ENCODE assay signal across 18 mouse cellular contexts in genomic region chr14:20004777-20005289, GRCm38 (mm10). TPM values are rescaled to one million over a fixed set of nuclear protein-coding genes. Genes with fewer than 3 reads are reported as not detected.
DNase-seq lines count a peak whose midpoint lies in the region; ATAC-seq and TF ChIP-seq lines count a peak whose summit lies in the region.
"Had no signal": no experiment of that assay in that cellular context is flagged by ENCODE, and none has a peak within 500 bp of the region (broad histone marks: within the 10 kb centered on the region; RNA-seq: fewer than 3 reads in every experiment).

No protein-coding gene starts in this region.

- no peak for DNase-seq in layer of hippocampus, adult 2 months (ENCODE audit: low spot score in 2 of 2)
- DNase-seq in layer of hippocampus, postnatal 25 days (ENCODE audit: extremely low spot score in 1 of 2, low spot score in 1 of 2), result no peak
- DNase-seq in ES-E14 (ENCODE audit: low read depth, low spot score), result no peak
- DNase-seq in left cerebral cortex, adult 9 months (ENCODE audit: low spot score in 2 of 2), result no peak
- no peak for DNase-seq in cerebellum, postnatal 14 days
- DNase-seq: adrenal gland, postnatal 36 days; cerebellum, adult 8-10 months; heart, adult 18-20 months; kidney, adult 9 months; kidney, postnatal 25 days; thymus, postnatal 25 days had no signal

- H3K27ac ChIP-seq in layer of hippocampus, adult 2 months, result no peak overlapping the region
- no peak overlapping the region for H3K27ac ChIP-seq in ES-E14 (ENCODE audit: insufficient read depth, low read depth, low read length, poor library complexity, severe bottlenecking)
- H3K27ac ChIP-seq: embryonic facial prominence, embryonic 10.5 days; limb, embryonic 12.5 days; liver, embryonic 12.5 days; lung, embryonic 15.5 days had no signal

- H3K4me3 ChIP-seq in layer of hippocampus, adult 2 months, result no peak overlapping the region
- H3K4me3 ChIP-seq in E14TG2a.4 (replicated peaks; ENCODE audit: low read length) (no peak overlapping the region), ES-E14 (ENCODE audit: insufficient read depth in 1 of 2, low read depth in 1 of 2, low read length in 2 of 2, poor library complexity in 1 of 2, severe bottlenecking in 1 of 2) (no peak overlapping the region)
- H3K4me3 ChIP-seq: embryonic facial prominence, embryonic 10.5 days; limb, embryonic 12.5 days; liver, embryonic 12.5 days; lung, embryonic 15.5 days had no signal

- in situ Hi-C loops in ES-E14 (cut with MboI; ENCODE audit: low sequenced_read_pairs in 2 of 2, unreplicated experiment in 2 of 2), result loop anchor here in 1 of 2 experiments (25.0 kb wide), 1 partner anchor 93 kb away; no protein-coding TSS in a partner anchor

- no peaks in the 10 kb centered on the region for H3K27me3 ChIP-seq in E14TG2a.4 (ENCODE audit: insufficient read depth, low read length)
- H3K27me3 ChIP-seq: limb, embryonic 12.5 days; liver, embryonic 12.5 days; lung, embryonic 15.5 days had no signal

- H3K36me3 ChIP-seq in E14TG2a.4 (ENCODE audit: insufficient read depth, low read length) (no peaks in the 10 kb centered on the region), ES-E14 (ENCODE audit: control insufficient read depth, insufficient read depth, low read length, poor library complexity, severe bottlenecking) (no peaks in the 10 kb centered on the region)
- H3K36me3 ChIP-seq: embryonic facial prominence, embryonic 10.5 days; limb, embryonic 12.5 days; liver, embryonic 12.5 days; lung, embryonic 15.5 days had no signal

- 0 out of 2 replicates have a peak, but pooled peaks have one; percentile 26 for ATAC-seq in megakaryocyte progenitor cell, adult 5-6 weeks (replicated peaks; ENCODE audit: poor library complexity)
- ATAC-seq: liver, embryonic 12.5 days; midbrain, embryonic 16.5 days had no signal

- H3K4me1 ChIP-seq in E14TG2a.4 (replicated peaks; ENCODE audit: low read depth, low read length), result peaks cover 6% of the 10 kb centered on the region
- peaks cover 0 to 3% of the 10 kb centered on the region in 2 experiments; a peak in 1 of 4 replicates for H3K4me1 ChIP-seq in ES-E14 (ENCODE audit: control insufficient read depth in 2 of 2, insufficient read depth in 2 of 2, low read length in 2 of 2, poor library complexity in 1 of 2)
- H3K4me1 ChIP-seq: limb, embryonic 12.5 days; liver, embryonic 12.5 days; lung, embryonic 15.5 days had no signal

- TF ChIP-seq CTCF in layer of hippocampus, adult 2 months (conservative IDR thresholded peaks at IDR 0.05), result peak; percentile 28; the same call in 1 of the 2 replicates
- TF ChIP-seq CTCF in E14TG2a.4 (conservative IDR thresholded peaks at IDR 0.05; ENCODE audit: low read length), result peak; percentile 40

- H3K9me3 ChIP-seq in E14TG2a.4 (ENCODE audit: low read length), result peaks cover 6% of the 10 kb centered on the region
- H3K9me3 ChIP-seq in ES-E14 (ENCODE audit: control insufficient read depth, insufficient read depth, low read depth, low read length), result no peaks in the 10 kb centered on the region
- H3K9me3 ChIP-seq: embryonic facial prominence, embryonic 10.5 days; liver, embryonic 12.5 days; lung, embryonic 15.5 days had no signal

- no peak overlapping the region for H3K9ac ChIP-seq in ES-E14 (ENCODE audit: insufficient read depth, low read depth, low read length, poor library complexity, severe bottlenecking)
- H3K9ac ChIP-seq: limb, embryonic 12.5 days; liver, embryonic 12.5 days; lung, embryonic 15.5 days had no signal

TF ChIP-seq in ES-E14, 5 proteins besides CTCF, POLR2A, EP300 and RAD21:
- TF ChIP-seq CHD2 (IDR thresholded peaks at IDR 0.05; ENCODE audit: low read depth, low read length) (no peak), HCFC1 (IDR thresholded peaks at IDR 0.05; ENCODE audit: borderline replicate concordance, insufficient read depth, low read length) (no peak), ZC3H11A (IDR thresholded peaks at IDR 0.05; ENCODE audit: borderline replicate concordance, low read depth, low read length) (peak; percentile 74), ZNF384 (IDR thresholded peaks at IDR 0.05; ENCODE audit: low read depth, low read length) (no peak), MAFK (IDR thresholded peaks at IDR 0.05; ENCODE audit: insufficient read depth, low read depth, low read length) (peak; percentile 79)

RNA-seq across cellular contexts. Expression of gene Gng2, which starts 27.4 kb away (rescaled TPM):
- total RNA-seq in layer of hippocampus, adult 2 months (2021), result 100 to 1,000 TPM; 285 to 305 TPM
- 100 to 1,000 TPM; 311 to 324 TPM for total RNA-seq in layer of hippocampus, postnatal 25 days (2021)
- 41.5 and 54.3 TPM in 2 replicates for total RNA-seq in ES-E14 (2012; rRNA removed)
- 47.7 and 53.6 TPM in 2 replicates for total RNA-seq in megakaryocyte progenitor cell, adult 5-6 weeks (2015)
- 32.1 and 67.0 TPM in 2 replicates for total RNA-seq in megakaryocyte progenitor cell, adult 5-6 weeks (2017)
